Mouse (Mus musculus) ovary, postnatal 10 days (tissue): Measurements from ENCODE around the gene Tmem202.

Experiments used
- DNase-seq: peaks from one replicate; pipeline ENCODE4 v3.0.0; 2022; ENCODE audit warnings: low spot score

The Tmem202 gene

GRCm38 (mm10) chr9:59533422-59533821 is 6.2 kb downstream of the Tmem202 start:
- DNase-seq: no peak

- no peak for DNase-seq
Observed at GRCm38 (mm10) chr9:59531645-59532044, 8.0 kb downstream of the Tmem202 start.

GRCm38 (mm10) chr9:59528274-59528673 is 11.4 kb downstream of the Tmem202 start:
- DNase-seq: no peak

GRCm38 (mm10) chr9:59527580-59527979 is 12.1 kb downstream of the Tmem202 start:
- DNase-seq: no peak

GRCm38 (mm10) chr9:59526727-59527126 is 12.9 kb downstream of the Tmem202 start:
- DNase-seq: no peak

- DNase-seq: no peak
Observed at GRCm38 (mm10) chr9:59522906-59523305, 16.7 kb downstream of the Tmem202 start.

GRCm38 (mm10) chr9:59519396-59519795 is 20.3 kb downstream of the Tmem202 start:
- DNase-seq: no peak

GRCm38 (mm10) chr9:59518976-59519375 is 20.7 kb downstream of the Tmem202 start:
- no peak for DNase-seq

GRCm38 (mm10) chr9:59517127-59517526 is 22.5 kb downstream of the Tmem202 start:
- DNase-seq: no peak

GRCm38 (mm10) chr9:59515069-59515468 is 24.6 kb downstream of the Tmem202 start:
- DNase-seq: no peak

- DNase-seq: no peak
Observed at GRCm38 (mm10) chr9:59512381-59512780, 27.3 kb downstream of the Tmem202 start.

- DNase-seq: no peak
Observed at GRCm38 (mm10) chr9:59508146-59508545, 31.5 kb downstream of the Tmem202 start.

GRCm38 (mm10) chr9:59487331-59487730 is 52.3 kb downstream of the Tmem202 start:
- DNase-seq: no peak

GRCm38 (mm10) chr9:59486549-59487065 is 53.0 kb downstream of the Tmem202 start, which contains the start of gene Arih1:
Gene Arih1, minus strand, starts transcription at chr9:59486618.
- peak; percentile 99 for DNase-seq

- no peak for DNase-seq
Observed at GRCm38 (mm10) chr9:59486076-59486518, 53.5 kb downstream of the Tmem202 start.

- peak; percentile 44 for DNase-seq
Observed at GRCm38 (mm10) chr9:59485511-59486075, 54.1 kb downstream of the Tmem202 start.

- DNase-seq: no peak
Observed at GRCm38 (mm10) chr9:59484760-59485159, 54.9 kb downstream of the Tmem202 start.

- no peak for DNase-seq
Observed at GRCm38 (mm10) chr9:59482419-59482818, 57.2 kb downstream of the Tmem202 start.

GRCm38 (mm10) chr9:59476617-59477016 is 63.0 kb downstream of the Tmem202 start:
- no peak for DNase-seq

GRCm38 (mm10) chr9:59474838-59475237 is 64.8 kb downstream of the Tmem202 start:
- no peak for DNase-seq

GRCm38 (mm10) chr9:59473171-59473570 is 66.5 kb downstream of the Tmem202 start:
- DNase-seq: no peak

- DNase-seq: no peak
Observed at GRCm38 (mm10) chr9:59469446-59469845, 70.2 kb downstream of the Tmem202 start.
